Mouse (Mus musculus) MEL (cell line): ENCODE measurements around the gene 6430548M08Rik. TPM values are rescaled to one million over a fixed set of nuclear protein-coding genes. Genes with fewer than 3 reads are reported as not detected.

Experiments
- DNase-seq: peaks from one replicate; pipeline ENCODE4 v3.0.0; 2011; ENCODE audit warnings: low read depth, low spot score
- H3K27ac ChIP-seq: 2 replicates; pipeline ENCODE4 v1.5.1; 2012; ENCODE audit warnings: low read depth, mild to moderate bottlenecking, control low read depth, low read length, moderate library complexity; ENCODE audit not compliant: control insufficient read depth
- H3K27me3 ChIP-seq, 2 experiments: fragments of 150-350 bp in 1 of 2; sonication (generic) in 1 of 2; 2 replicates each; pipeline ENCODE4 v1.6.1; 2012; ENCODE audit warnings: low read length in 2 of 2, mild to moderate bottlenecking in 2 of 2, improper control_type of control experiment in 1 of 2, moderate library complexity in 1 of 2; ENCODE audit not compliant: insufficient read depth in 2 of 2, control insufficient read depth in 1 of 2
- H3K36me3 ChIP-seq, 2 experiments: 2 replicates each; pipeline ENCODE4 v1.6.1; 2012 to 2014; ENCODE audit warnings: low read length in 2 of 2, improper control_type of control experiment in 1 of 2, inconsistent platforms in 1 of 2, mild to moderate bottlenecking in 1 of 2; ENCODE audit not compliant: insufficient read depth in 2 of 2, control insufficient read depth in 1 of 2
- H3K4me1 ChIP-seq, 2 experiments: fragments of 150-350 bp in 1 of 2; sonication (generic) in 1 of 2; 2 replicates each; pipeline ENCODE4 v1.6.1; 2012; ENCODE audit warnings: low read length in 2 of 2, improper control_type of control experiment in 1 of 2, mild to moderate bottlenecking in 1 of 2; ENCODE audit not compliant: insufficient read depth in 2 of 2, control insufficient read depth in 1 of 2
- H3K4me3 ChIP-seq, 2 experiments: fragments of 150-350 bp in 1 of 2; sonication (generic) in 1 of 2; 2 replicates each; pipeline ENCODE4 v1.5.1; 2012; ENCODE audit warnings: low read depth in 2 of 2, low read length in 2 of 2, mild to moderate bottlenecking in 2 of 2, moderate library complexity in 2 of 2, control low read depth in 1 of 2, improper control_type of control experiment in 1 of 2; ENCODE audit not compliant: control insufficient read depth in 1 of 2, insufficient read depth in 1 of 2
- H3K79me2 ChIP-seq: 2 replicates; pipeline ENCODE4 v1.6.1; 2012; ENCODE audit warnings: mild to moderate bottlenecking, low read length, moderate library complexity; ENCODE audit not compliant: control insufficient read depth, poor library complexity, insufficient read depth
- H3K9ac ChIP-seq: 2 replicates; pipeline ENCODE4 v1.6.1; 2012; ENCODE audit warnings: low read depth, mild to moderate bottlenecking, control low read depth, low read length, moderate library complexity; ENCODE audit not compliant: control insufficient read depth, poor library complexity, severe bottlenecking
- H3K9me3 ChIP-seq: fragments of 150-350 bp; sonication (generic); replicated peaks from 2 replicates; pipeline ENCODE4 v1.6.1; 2012; ENCODE audit warnings: mild to moderate bottlenecking, low read length, improper control_type of control experiment, moderate library complexity; ENCODE audit not compliant: insufficient read depth
- BHLHE40 ChIP-seq: IDR thresholded peaks from 2 replicates; pipeline ENCODE4 v1.6.1; 2012; ENCODE audit warnings: low read depth, mild to moderate bottlenecking, inconsistent platforms, low read length, improper control_type of control experiment, borderline replicate concordance
- ETS1 ChIP-seq: IDR thresholded peaks from 2 replicates; pipeline ENCODE4 v1.6.1; 2012; ENCODE audit warnings: low read depth, mild to moderate bottlenecking, inconsistent platforms, low read length, improper control_type of control experiment, moderate library complexity
- GABPA ChIP-seq: IDR thresholded peaks from 2 replicates; pipeline ENCODE4 v1.6.1; 2012; ENCODE audit warnings: low read depth, mild to moderate bottlenecking, inconsistent platforms, low read length, improper control_type of control experiment, moderate library complexity
- GATA1 ChIP-seq: IDR thresholded peaks from 2 replicates; pipeline ENCODE4 v1.6.1; 2011; ENCODE audit warnings: low read depth, low read length, improper control_type of control experiment
- HCFC1 ChIP-seq: IDR thresholded peaks from 2 replicates; pipeline ENCODE4 v1.6.1; 2012; ENCODE audit warnings: low read depth, mild to moderate bottlenecking, inconsistent platforms, low read length, improper control_type of control experiment, moderate library complexity
- MAX ChIP-seq: IDR thresholded peaks from 2 replicates; pipeline ENCODE4 v1.6.1; 2011; ENCODE audit warnings: low read length, improper control_type of control experiment
- MXI1 ChIP-seq: IDR thresholded peaks from 2 replicates; pipeline ENCODE4 v1.6.1; 2011; ENCODE audit warnings: mild to moderate bottlenecking, low read depth, low read length, improper control_type of control experiment
- NRF1 ChIP-seq: IDR thresholded peaks from 2 replicates; pipeline ENCODE4 v1.6.1; 2014; ENCODE audit warnings: low read depth, mild to moderate bottlenecking, inconsistent platforms, low read length, improper control_type of control experiment, moderate library complexity; ENCODE audit not compliant: poor library complexity, insufficient read depth, severe bottlenecking
- POLR2AphosphoS2 ChIP-seq: IDR thresholded peaks from 2 replicates; pipeline ENCODE4 v1.6.1; 2011; ENCODE audit warnings: low read length, improper control_type of control experiment
- RCOR1 ChIP-seq: IDR thresholded peaks from 2 replicates; pipeline ENCODE4 v1.6.1; 2012; ENCODE audit warnings: low read depth, mild to moderate bottlenecking, inconsistent platforms, low read length, improper control_type of control experiment
- SMC3 ChIP-seq: IDR thresholded peaks from 2 replicates; pipeline ENCODE4 v1.6.1; 2011; ENCODE audit warnings: low read depth, low read length, improper control_type of control experiment
- UBTF ChIP-seq: IDR thresholded peaks from 2 replicates; pipeline ENCODE4 v1.6.1; 2012; ENCODE audit warnings: low read depth, mild to moderate bottlenecking, inconsistent platforms, low read length, improper control_type of control experiment, moderate library complexity, borderline replicate concordance; ENCODE audit not compliant: insufficient read depth
- USF1 ChIP-seq: IDR thresholded peaks from 2 replicates; pipeline ENCODE4 v1.6.1; 2014; ENCODE audit warnings: low read depth, mild to moderate bottlenecking, inconsistent platforms, low read length, improper control_type of control experiment, moderate library complexity
- ZC3H11A ChIP-seq: IDR thresholded peaks from 2 replicates; pipeline ENCODE4 v1.6.1; 2012; ENCODE audit warnings: low read depth, mild to moderate bottlenecking, inconsistent platforms, low read length, improper control_type of control experiment
- polyA plus RNA-seq, 2 experiments: library from polyadenylated mRNA; stranded (reverse) in 1 of 2; unstranded in 1 of 2; fragments of >175 nt in 1 of 2; fragments of >200 nt in 1 of 2; gene quantifications; 2 replicates each; pipeline versions ENCODE4 v1.2.1 to v1.2.4; 2012; ENCODE audit warnings: low replicate concordance in 2 of 2, low read depth in 1 of 2; ENCODE audit not compliant: insufficient read length in 2 of 2, insufficient read depth in 1 of 2, missing spikeins in 1 of 2
- total RNA-seq: library from RNA; depleted of rRNA; stranded (reverse); fragments of 300-350 nt; gene quantifications from 2 replicates; pipeline ENCODE4 v1.2.3, GENCODE M21; 2012

Gene 6430548M08Rik
- total and polyA plus RNA-seq, 3 experiments: 0.96 to 1.9 TPM; not detected in 1

DNA sequence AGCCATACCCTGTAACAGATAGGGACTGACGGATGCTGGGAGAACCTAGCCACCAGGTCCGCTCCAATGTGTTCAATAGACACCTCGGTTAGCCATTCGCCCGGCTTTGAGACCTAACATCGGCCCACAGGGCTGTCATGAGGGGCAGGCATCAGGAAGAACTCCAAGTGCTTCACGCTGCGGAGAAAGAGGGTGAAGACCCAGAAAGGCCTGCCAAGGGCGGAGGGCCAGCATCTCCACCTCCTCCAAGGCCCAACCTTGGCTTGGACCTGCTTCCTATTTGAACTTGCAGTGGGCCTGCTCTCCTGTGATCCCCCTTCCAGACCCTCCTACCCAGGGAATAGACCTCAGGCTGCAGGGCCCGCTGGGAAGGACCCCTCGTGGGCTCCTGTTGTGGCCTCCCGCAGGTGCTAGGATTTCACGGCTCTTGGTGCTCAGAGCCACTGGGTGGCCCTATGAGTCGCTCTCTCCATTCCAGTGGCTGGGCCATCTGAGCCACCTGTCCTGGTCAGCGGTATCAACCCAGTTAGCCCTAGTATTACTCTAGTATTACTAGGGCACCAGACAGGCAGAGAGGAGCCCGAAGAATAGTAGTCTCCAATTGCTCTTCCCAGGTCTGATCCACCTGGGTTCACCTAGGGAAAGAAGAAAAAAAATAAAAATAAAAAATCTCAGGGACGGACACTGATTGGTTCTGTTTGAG is 76.3 kb downstream of the 6430548M08Rik start:
- Histone ChIP-seq H3K36me3 (no peaks in the 10 kb centered on the region), H3K27ac (no peak overlapping the region)

GRCm38 (mm10) chr8:120190810-120191413 is 77.0 kb downstream of the 6430548M08Rik start:
- Histone ChIP-seq H3K27me3 (no peaks in the 10 kb centered on the region), H3K36me3 (no peaks in the 10 kb centered on the region), H3K79me2 (no peaks in the 10 kb centered on the region), H3K4me3 (no peak overlapping the region), H3K27ac (no peak overlapping the region), H3K9ac (no peak overlapping the region), H3K4me1 (no peaks in the 10 kb centered on the region), H3K9me3 (no peaks in the 10 kb centered on the region)
- no peak for TF ChIP-seq UBTF
- peak; percentile 52; the same call in 1 of the 2 replicates for TF ChIP-seq USF1
- no peak for DNase-seq

More for the DNA sequence above, 76.3 kb downstream of the 6430548M08Rik start:
- no peaks in the 10 kb centered on the region for H3K79me2 ChIP-seq
- H3K9me3 ChIP-seq: no peaks in the 10 kb centered on the region
- no peaks in the 10 kb centered on the region for H3K4me1 ChIP-seq
- no peak for DNase-seq
- H3K9ac ChIP-seq: no peak overlapping the region
- TF ChIP-seq NRF1 (no peak), BHLHE40 (no peak), HCFC1 (no peak), GABPA (no peak), GATA1 (no peak), SMC3 (no peak), ETS1 (no peak), ZC3H11A (no peak), MAX (no peak), RCOR1 (no peak)
- H3K4me3 ChIP-seq: no peak overlapping the region
- H3K27me3 ChIP-seq: no peaks in the 10 kb centered on the region

- no peaks in the 10 kb centered on the region for H3K9me3 ChIP-seq
These were observed 77.7 kb downstream of the 6430548M08Rik start for GRCm38 (mm10) chr8:120191633-120192032.

More at GRCm38 (mm10) chr8:120191633-120192032, 77.7 kb downstream of the 6430548M08Rik start:
- H3K79me2 ChIP-seq: no peaks in the 10 kb centered on the region
- H3K27ac ChIP-seq: no peak overlapping the region
- no peaks in the 10 kb centered on the region for H3K36me3 ChIP-seq
- H3K27me3 ChIP-seq: no peaks in the 10 kb centered on the region
- TF ChIP-seq MXI1 (no peak), POLR2AphosphoS2 (no peak)
- no peak for DNase-seq
- H3K4me3 ChIP-seq: no peak overlapping the region
- no peaks in the 10 kb centered on the region for H3K4me1 ChIP-seq
- no peak overlapping the region for H3K9ac ChIP-seq
